In the genomic region with DNA sequence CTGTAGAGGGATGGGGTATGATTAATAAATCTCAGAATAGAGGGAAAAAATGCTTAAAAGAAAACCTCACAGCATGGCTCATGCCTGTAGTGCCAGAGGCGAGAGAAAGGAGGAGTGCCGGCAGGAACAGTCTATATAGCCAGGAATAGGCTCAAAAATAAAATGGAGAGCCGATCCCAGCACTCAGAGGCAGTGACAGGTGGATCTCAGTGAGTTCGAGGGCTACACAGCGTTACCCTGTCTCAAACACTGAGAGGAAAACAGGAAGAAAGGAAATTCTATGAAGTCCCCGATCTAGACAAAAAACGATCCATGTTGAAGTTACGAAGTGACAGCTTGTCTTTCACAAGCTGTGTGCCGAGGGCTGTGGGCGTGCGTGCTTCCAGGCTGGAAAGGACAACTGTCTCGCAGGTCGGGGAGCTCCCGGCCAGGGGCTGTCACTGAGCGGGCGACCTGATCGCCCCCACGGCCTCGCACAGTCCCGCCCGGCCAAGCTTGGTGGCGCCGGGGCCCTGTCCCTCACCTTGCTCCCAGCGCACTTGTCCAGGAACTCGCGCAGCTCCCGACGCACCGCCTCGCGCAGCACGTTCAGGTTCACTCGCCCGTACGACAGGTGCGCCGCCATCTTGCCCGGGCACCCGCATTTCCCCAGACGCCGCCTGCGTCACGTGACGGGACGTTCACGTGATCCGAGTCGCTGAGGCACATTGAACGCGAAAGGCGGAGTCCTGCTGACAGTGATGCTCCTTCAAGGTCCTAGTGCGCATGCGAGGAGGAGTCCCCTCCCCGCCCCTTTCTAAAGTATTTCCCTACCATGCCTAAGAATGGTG, we compare ENCODE assay signal across 8 mouse cellular contexts. TPM values are rescaled to one million over a fixed set of nuclear protein-coding genes. Genes with fewer than 3 reads are reported as not detected.
DNase-seq lines count a peak whose midpoint lies in the region; ATAC-seq and TF ChIP-seq lines count a peak whose summit lies in the region.

TSS of gene Vps33a (minus strand) at position 682 of the 830 bp plus-strand sequence.

- H3K4me3 ChIP-seq in forebrain, embryonic 10.5 days: peak within 1 kb of the TSS; percentile 98
- peak within 1 kb of the TSS; percentile 85 for H3K4me3 ChIP-seq in heart, embryonic 15.5 days
- H3K4me3 ChIP-seq in liver, embryonic 14.5 days (ENCODE audit: insufficient read depth in 1 of 2, low read depth in 2 of 2, low read length in 2 of 2): peak within 1 kb of the TSS; percentile 74 to 92
- peak within 1 kb of the TSS; percentile 72 for H3K4me3 ChIP-seq in neural tube, embryonic 11.5 days (ENCODE audit: low read depth, low read length)
- peak within 1 kb of the TSS; percentile 93 for H3K4me3 ChIP-seq in stomach, postnatal 0 days (ENCODE audit: low read depth, low read length)

- peak; percentile 94 for ATAC-seq in heart, embryonic 15.5 days (replicated peaks; ENCODE audit: insufficient number of reproducible peaks, insufficient read depth, low FRiP score, low read depth)
- ATAC-seq in liver, embryonic 14.5 days (ENCODE audit: insufficient read depth): peak; percentile 89
- ATAC-seq in neural tube, embryonic 11.5 days (ENCODE audit: insufficient read depth, low FRiP score, low TSS enrichment): peak; percentile 87
- peak; percentile 93 for ATAC-seq in stomach, postnatal 0 days (ENCODE audit: low FRiP score, low TSS enrichment)

- peak; percentile 98 to 99 for DNase-seq in CD8-positive naive resting alpha-beta T cell, adult 2 months (ENCODE audit: low read depth in 2 of 2, low spot score in 2 of 2)
- peak; percentile 98 for DNase-seq in c-Kit-positive CD71-negative TER-119-negative erythroid progenitor cells, embryonic 14.5 days (ENCODE audit: low read depth)
- peak; percentile 99 for DNase-seq in forebrain, embryonic 10.5 days (ENCODE audit: extremely low spot score, low spot score)
- peak; percentile 99 to 100 for DNase-seq in kidney, postnatal 25 days
- DNase-seq in liver, embryonic 14.5 days (ENCODE audit: low read depth in 3 of 3, low spot score in 3 of 3): peak; percentile 98
- DNase-seq in neural tube, embryonic 11.5 days (ENCODE audit: low spot score): peak; percentile 99
- DNase-seq in stomach, postnatal 0 days (ENCODE audit: low spot score): peak; percentile 98

- H3K4me2 ChIP-seq in heart, embryonic 15.5 days: peak within 1 kb of the TSS; percentile 88
- H3K4me2 ChIP-seq in liver, embryonic 14.5 days (ENCODE audit: low read depth): peak within 1 kb of the TSS; percentile 94
- peak within 1 kb of the TSS; percentile 87 for H3K4me2 ChIP-seq in neural tube, embryonic 11.5 days (ENCODE audit: low read depth)
- H3K4me2 ChIP-seq in stomach, postnatal 0 days (replicated peaks; ENCODE audit: low read depth): peak within 1 kb of the TSS; percentile 86

- H3K4me1 ChIP-seq in forebrain, embryonic 10.5 days: peaks cover 13% of the 10 kb centered on the region
- H3K4me1 ChIP-seq in heart, embryonic 15.5 days (replicated peaks): peaks cover 13% of the 10 kb centered on the region
- peaks cover 4 to 8% of the 10 kb centered on the region in 2 experiments; a peak in 3 of 4 replicates for H3K4me1 ChIP-seq in liver, embryonic 14.5 days (replicated peaks; ENCODE audit: control insufficient read depth in 2 of 2, insufficient read depth in 2 of 2, low read length in 1 of 2)
- H3K4me1 ChIP-seq in neural tube, embryonic 11.5 days (ENCODE audit: control insufficient read depth, insufficient read depth, low read length): peaks cover 9% of the 10 kb centered on the region
- no peaks in the 10 kb centered on the region for H3K4me1 ChIP-seq in stomach, postnatal 0 days (replicated peaks; ENCODE audit: control insufficient read depth, insufficient read depth)

- peak within 1 kb of the TSS; percentile 83 for H3K9ac ChIP-seq in heart, embryonic 15.5 days
- H3K9ac ChIP-seq in liver, embryonic 14.5 days (replicated peaks): peak within 1 kb of the TSS; percentile 91
- peak within 1 kb of the TSS; percentile 68 for H3K9ac ChIP-seq in neural tube, embryonic 11.5 days (ENCODE audit: low read length)
- H3K9ac ChIP-seq in stomach, postnatal 0 days (ENCODE audit: low read length): peak within 1 kb of the TSS; percentile 89

- under 1% methylated on average over 54 of the region's 54 CpGs for WGBS in forebrain, embryonic 10.5 days
- under 1% methylated on average over 54 of the region's 54 CpGs for WGBS in heart, embryonic 15.5 days
- WGBS in liver, embryonic 14.5 days (ENCODE audit: insufficient replicate concordance): under 1% methylated on average over 54 of the region's 54 CpGs
- WGBS in neural tube, embryonic 11.5 days: under 1% methylated on average over 54 of the region's 54 CpGs
- under 1% methylated on average over 51 of the region's 54 CpGs for WGBS in stomach, postnatal 0 days

- peaks cover 36% of the 10 kb centered on the region for H3K36me3 ChIP-seq in forebrain, embryonic 10.5 days (replicated peaks)
- peaks cover 19% of the 10 kb centered on the region for H3K36me3 ChIP-seq in heart, embryonic 15.5 days
- H3K36me3 ChIP-seq in liver, embryonic 14.5 days (replicated peaks; ENCODE audit: control insufficient read depth, insufficient read depth, low read depth): peaks cover 5% of the 10 kb centered on the region
- H3K36me3 ChIP-seq in neural tube, embryonic 11.5 days (ENCODE audit: control insufficient read depth, insufficient read depth, low read length): no peaks in the 10 kb centered on the region
- H3K36me3 ChIP-seq in stomach, postnatal 0 days (ENCODE audit: control insufficient read depth, insufficient read depth, low read length): no peaks in the 10 kb centered on the region

- no peaks in the 10 kb centered on the region for H3K9me3 ChIP-seq in forebrain, embryonic 10.5 days
- H3K9me3 ChIP-seq in heart, embryonic 15.5 days (replicated peaks): no peaks in the 10 kb centered on the region
- H3K9me3 ChIP-seq in liver, embryonic 14.5 days (ENCODE audit: control insufficient read depth, low read length): no peaks in the 10 kb centered on the region
- H3K9me3 ChIP-seq in neural tube, embryonic 11.5 days (ENCODE audit: control insufficient read depth, low read length): no peaks in the 10 kb centered on the region
- no peaks in the 10 kb centered on the region for H3K9me3 ChIP-seq in stomach, postnatal 0 days (ENCODE audit: control insufficient read depth, low read length)

- no peak for TF ChIP-seq CTCF in liver, embryonic 14.5 days (IDR thresholded peaks at IDR 0.05; ENCODE audit: low read depth)
- TF ChIP-seq CTCF in stomach, postnatal 0 days (IDR thresholded peaks at IDR 0.05; ENCODE audit: low read depth): peak; percentile 11; the same call in 1 of the 2 replicates

- TF ChIP-seq EP300 in liver, embryonic 14.5 days (IDR thresholded peaks at IDR 0.05; ENCODE audit: low read depth): no peak
- TF ChIP-seq EP300 in stomach, postnatal 0 days (optimal IDR thresholded peaks at IDR 0.05): no peak

- H3K27ac ChIP-seq in forebrain, embryonic 10.5 days: peak within 1 kb of the TSS; percentile 90
- H3K27ac ChIP-seq in heart, embryonic 15.5 days: peak within 1 kb of the TSS; percentile 72
- peak within 1 kb of the TSS; percentile 49 for H3K27ac ChIP-seq in liver, embryonic 14.5 days
- no peak within 1 kb of the TSS for H3K27ac ChIP-seq in neural tube, embryonic 11.5 days (ENCODE audit: low read depth, low read length)
- H3K27ac ChIP-seq in stomach, postnatal 0 days (replicated peaks): peak within 1 kb of the TSS; percentile 58

- no peaks in the 10 kb centered on the region for H3K27me3 ChIP-seq in forebrain, embryonic 10.5 days (ENCODE audit: poor library complexity, severe bottlenecking)
- no peaks in the 10 kb centered on the region for H3K27me3 ChIP-seq in heart, embryonic 15.5 days
- no peaks in the 10 kb centered on the region for H3K27me3 ChIP-seq in liver, embryonic 14.5 days (ENCODE audit: control insufficient read depth, insufficient read depth, low read length)
- H3K27me3 ChIP-seq in neural tube, embryonic 11.5 days (ENCODE audit: control insufficient read depth, insufficient read depth, low read length): no peaks in the 10 kb centered on the region
- no peaks in the 10 kb centered on the region for H3K27me3 ChIP-seq in stomach, postnatal 0 days (ENCODE audit: control insufficient read depth, insufficient read depth, low read length)

RNA-seq across cellular contexts. Expression of gene Vps33a, which starts in this region (rescaled TPM):
- polyA plus RNA-seq in forebrain, embryonic 10.5 days (2016; fragmentation: Nextera tagmentation; extraction: Ambion mirVana): 31.1 and 34.5 TPM in 2 replicates
- polyA plus RNA-seq in heart, embryonic 15.5 days (2015; fragmentation: Nextera tagmentation; extraction: Ambion mirVana): 17.3 and 21.1 TPM in 2 replicates
- polyA plus RNA-seq in liver, embryonic 14.5 days (2012; rRNA removed): 7.3 and 10.1 TPM in 2 replicates
- polyA plus RNA-seq in liver, embryonic 14.5 days (2014; fragmentation: Nextera tagmentation; extraction: Ambion mirVana): 15.5 and 20.6 TPM in 2 replicates
- polyA plus RNA-seq in neural tube, embryonic 11.5 days (2014; fragmentation: Nextera tagmentation; extraction: Ambion mirVana): 38.8 and 39.7 TPM in 2 replicates
- polyA plus RNA-seq in stomach, postnatal 0 days (2015; fragmentation: Nextera tagmentation; extraction: Ambion mirVana): 12.1 and 14.6 TPM in 2 replicates
